Mouse (Mus musculus): Measurements from ENCODE around the gene Hormad2.

GRCm38 (mm10) chr11:4299735-4300474 is 141.0 kb downstream of the Hormad2 start:
- TF ChIP-seq CTCF (IDR thresholded peaks at IDR 0.05; ENCODE audit: insufficient read depth, low read length) (no peak), POLR2A (IDR thresholded peaks at IDR 0.05; ENCODE audit: borderline replicate concordance, extremely low read depth, low read depth, low read length) (no peak)

Measured in lung, adult 2 months (tissue).